Mouse (Mus musculus) C2C12 (cell line): ENCODE data around the gene Lhpp. TPM values are rescaled to one million over a fixed set of nuclear protein-coding genes. Genes with fewer than 3 reads are reported as not detected.

Source experiments
- H3K27me3 ChIP-seq: one replicate; pipeline ENCODE4 v1.6.1; 2011; ENCODE audit not compliant: control insufficient read depth, insufficient read depth, insufficient read length
- H3K36me3 ChIP-seq: one replicate; pipeline ENCODE4 v1.6.1; 2011; ENCODE audit not compliant: control insufficient read depth, insufficient read depth
- H3K4me3 ChIP-seq: one replicate; pipeline ENCODE4 v1.5.1; 2011; ENCODE audit warnings: mild to moderate bottlenecking, control low read depth; ENCODE audit not compliant: poor library complexity, insufficient read depth, severe bottlenecking
- H3K79me2 ChIP-seq: one replicate; pipeline ENCODE4 v1.6.1; 2011; ENCODE audit not compliant: control insufficient read depth, insufficient read depth
- H3K79me3 ChIP-seq: one replicate; pipeline ENCODE4 v1.6.1; 2011; ENCODE audit warnings: low read depth, control low read depth
- H3ac ChIP-seq: one replicate; pipeline ENCODE3; 2011; ENCODE audit warnings: low read depth; ENCODE audit not compliant: control insufficient read depth, insufficient read length
- CEBPB ChIP-seq: IDR thresholded peaks from one replicate; pipeline ENCODE4 v1.6.1; 2011; ENCODE audit warnings: low read depth, mild to moderate bottlenecking, control low read depth, moderate library complexity
- CTCF ChIP-seq: IDR thresholded peaks from one replicate; pipeline ENCODE4 v1.5.1; 2011; ENCODE audit not compliant: control insufficient read depth, insufficient read depth, insufficient read length
- FOSL1 ChIP-seq: IDR thresholded peaks from one replicate; pipeline ENCODE4 v1.8.0; 2011; ENCODE audit warnings: mild to moderate bottlenecking, low read length; ENCODE audit not compliant: poor library complexity, insufficient read depth, severe bottlenecking
- MAX ChIP-seq: IDR thresholded peaks from one replicate; pipeline ENCODE4 v1.6.1; 2011; ENCODE audit warnings: mild to moderate bottlenecking, control low read depth
- MYOD1 ChIP-seq: IDR thresholded peaks from one replicate; pipeline ENCODE4 v1.6.1; 2011; ENCODE audit warnings: low read depth; ENCODE audit not compliant: control insufficient read depth, insufficient read length
- MYOG ChIP-seq: IDR thresholded peaks from one replicate; pipeline ENCODE4 v1.6.1; 2011; ENCODE audit not compliant: control insufficient read depth, insufficient read length; ENCODE audit errors: extremely low read depth
- USF1 ChIP-seq: IDR thresholded peaks from one replicate; pipeline ENCODE4 v1.6.1; 2011; ENCODE audit warnings: low read depth, mild to moderate bottlenecking, control low read depth, moderate library complexity
- polyA plus RNA-seq: library from polyadenylated mRNA; unstranded; fragments of >200 nt; fragmentation: generic; extraction: Trizol; gene quantifications from one replicate; pipeline ENCODE4 v1.2.1, GENCODE M21; 2012; ENCODE audit warnings: missing spikeins

Gene Lhpp
- polyA plus RNA-seq, 1 experiment = 2.9 TPM

DNA sequence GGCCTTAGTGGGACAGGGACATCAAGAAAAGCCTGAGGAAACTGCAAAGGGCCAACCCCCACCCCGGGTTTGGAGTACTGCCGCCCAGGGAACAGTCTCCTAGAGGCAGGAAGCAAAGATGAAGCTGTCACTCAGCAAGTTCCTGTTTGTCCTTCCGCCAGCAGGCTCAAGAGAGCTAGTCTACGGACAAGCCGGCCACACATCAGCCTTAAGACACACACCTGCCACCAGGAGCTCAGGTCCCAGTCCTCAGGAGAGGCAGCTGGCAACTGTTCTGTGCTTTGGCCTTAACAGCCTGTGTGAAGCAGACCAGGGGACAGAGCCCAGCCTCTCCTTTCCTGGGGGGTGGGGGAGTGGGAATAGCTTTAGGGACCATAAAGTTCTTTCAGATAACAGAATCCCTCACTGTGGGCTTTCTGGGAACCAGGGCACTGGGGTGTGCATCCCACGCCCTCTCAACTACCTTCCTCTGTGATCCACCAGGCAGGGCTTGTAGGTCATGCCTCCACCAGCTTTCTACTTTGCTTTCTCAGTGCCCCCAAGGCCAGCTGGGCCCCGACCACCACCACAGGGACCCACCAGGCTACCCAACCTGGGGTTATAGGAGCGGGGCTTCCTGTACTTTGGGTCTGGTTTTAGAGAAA lies 103.2 kb downstream of the Lhpp start:
- no peaks in the 10 kb centered on the region for H3K79me2 ChIP-seq
- H3K27me3 ChIP-seq = no peaks in the 10 kb centered on the region
- no peak overlapping the region for H3ac ChIP-seq
- no peaks in the 10 kb centered on the region for H3K36me3 ChIP-seq
- H3K4me3 ChIP-seq = no peak overlapping the region
- H3K79me3 ChIP-seq = no peaks in the 10 kb centered on the region
- TF ChIP-seq MYOG (no peak), FOSL1 (no peak), MAX (no peak), CEBPB (no peak), MYOD1 (no peak)

DNA sequence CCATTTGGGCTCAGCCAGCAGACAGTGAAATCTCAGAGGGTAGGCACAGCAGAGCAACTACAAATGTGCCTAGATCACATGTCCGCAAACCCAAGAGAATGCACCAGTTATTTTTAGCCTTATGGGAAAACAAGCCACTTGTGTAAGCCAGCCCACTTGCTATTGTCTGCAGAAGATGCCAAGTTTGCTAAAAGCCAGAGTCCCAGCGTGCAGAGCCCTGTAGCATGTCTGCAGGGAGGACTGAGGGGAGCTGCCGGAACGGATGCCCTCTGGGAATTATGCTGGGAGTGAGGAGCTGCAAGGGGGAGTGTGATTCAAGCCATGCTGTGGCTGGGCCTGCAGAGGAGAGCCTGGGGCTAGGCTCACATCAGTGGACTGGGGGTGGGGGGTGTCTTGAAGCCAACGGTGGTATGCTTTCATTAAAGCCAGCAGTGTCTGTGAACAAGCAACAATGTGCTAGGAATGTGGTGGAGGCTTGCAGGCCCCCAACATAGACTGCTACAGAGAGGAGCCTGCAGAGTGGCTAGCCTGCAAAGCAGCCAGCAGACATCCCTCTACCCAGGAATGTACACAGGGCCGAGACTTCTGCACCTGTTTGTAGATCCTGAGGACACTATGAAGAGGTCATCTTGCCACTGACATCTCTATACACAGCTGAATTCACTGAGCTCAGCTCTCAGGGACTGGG lies 103.9 kb downstream of the Lhpp start:
- Histone ChIP-seq H3K79me3 (no peaks in the 10 kb centered on the region), H3K27me3 (no peaks in the 10 kb centered on the region), H3K36me3 (no peaks in the 10 kb centered on the region), H3K79me2 (no peaks in the 10 kb centered on the region), H3ac (no peak overlapping the region), H3K4me3 (no peak overlapping the region)
- TF ChIP-seq MYOD1 (no peak), USF1 (peak; percentile 45)

DNA sequence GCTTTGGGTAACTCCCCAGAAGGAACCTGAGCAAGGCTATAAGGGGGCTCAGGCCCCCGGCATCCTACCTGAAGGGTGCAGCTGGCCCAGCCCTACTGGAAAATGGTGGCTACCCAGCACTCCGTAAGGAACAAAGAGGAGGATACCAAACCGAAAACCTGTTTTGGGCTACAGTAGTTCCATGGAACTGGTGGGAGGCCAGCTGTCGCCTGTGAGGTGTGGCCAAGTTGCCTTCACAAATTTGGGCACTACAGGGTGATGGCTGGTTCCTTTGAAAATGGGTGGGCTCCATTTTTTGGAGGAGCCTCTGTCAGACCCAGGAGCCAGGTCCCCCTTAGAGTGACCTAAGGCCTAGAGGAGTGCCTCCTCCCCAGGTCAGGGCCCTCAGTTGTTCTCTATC lies 104.8 kb downstream of the Lhpp start:
- Histone ChIP-seq H3ac (no peak overlapping the region), H3K27me3 (no peaks in the 10 kb centered on the region), H3K79me2 (no peaks in the 10 kb centered on the region), H3K4me3 (no peak overlapping the region), H3K79me3 (no peaks in the 10 kb centered on the region), H3K36me3 (no peaks in the 10 kb centered on the region)
- TF ChIP-seq CTCF (no peak), USF1 (no peak), CEBPB (no peak), MYOG (no peak), FOSL1 (no peak), MYOD1 (no peak), MAX (no peak)

DNA sequence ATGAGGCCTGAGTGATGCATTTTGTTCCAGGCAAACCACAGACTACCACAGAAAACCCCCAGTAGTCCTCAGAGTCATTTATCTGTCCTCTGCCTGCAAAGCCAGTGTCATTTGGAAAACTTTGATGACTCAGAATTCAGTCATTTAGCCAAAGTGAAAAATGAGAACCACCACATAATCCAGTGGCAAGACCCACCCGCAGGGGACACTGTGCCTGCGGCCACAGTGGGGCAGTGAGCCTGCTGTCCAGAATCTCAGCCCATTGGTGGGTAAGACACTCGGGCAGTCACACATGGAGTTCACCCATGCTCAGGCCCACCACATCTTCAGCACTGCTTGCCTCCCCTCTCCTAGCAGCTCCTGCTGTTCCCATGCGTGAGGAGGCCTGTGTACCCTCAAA lies 109.1 kb downstream of the Lhpp start:
- no peaks in the 10 kb centered on the region for H3K79me3 ChIP-seq
- H3K36me3 ChIP-seq = no peaks in the 10 kb centered on the region
- H3ac ChIP-seq = no peak overlapping the region
- no peaks in the 10 kb centered on the region for H3K79me2 ChIP-seq
- no peak for TF ChIP-seq MYOD1
- peak; percentile 73 for TF ChIP-seq FOSL1
- no peak for TF ChIP-seq MYOG
- TF ChIP-seq CEBPB = no peak
- no peak for TF ChIP-seq CTCF
- no peak overlapping the region for H3K4me3 ChIP-seq
- no peaks in the 10 kb centered on the region for H3K27me3 ChIP-seq

DNA sequence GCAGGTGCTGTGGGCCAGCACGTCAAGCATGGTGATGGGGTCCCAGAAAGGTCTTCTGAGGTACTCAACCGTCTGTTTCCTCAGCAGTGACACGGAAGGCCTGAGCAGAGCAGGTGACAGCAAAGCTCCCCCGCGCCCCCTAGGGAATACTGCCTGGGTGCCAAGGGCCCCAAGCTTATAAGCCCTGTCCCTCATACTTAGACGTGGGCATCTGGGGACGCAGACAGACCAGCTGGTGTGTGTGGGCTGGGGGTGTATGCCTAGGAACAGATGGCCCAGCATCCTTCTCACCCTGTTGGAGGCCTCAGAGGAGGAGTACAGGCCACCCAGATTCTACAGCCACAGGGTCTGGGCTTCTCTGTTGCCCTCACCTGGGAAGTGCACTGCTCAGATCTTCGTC lies 110.1 kb downstream of the Lhpp start:
- TF ChIP-seq USF1 (no peak), CTCF (no peak)
- Histone ChIP-seq H3K36me3 (no peaks in the 10 kb centered on the region), H3K4me3 (no peak overlapping the region), H3K27me3 (no peaks in the 10 kb centered on the region), H3ac (no peak overlapping the region), H3K79me3 (no peaks in the 10 kb centered on the region), H3K79me2 (no peaks in the 10 kb centered on the region)
